Mouse (Mus musculus): ENCODE data around the gene Chchd2.

DNA sequence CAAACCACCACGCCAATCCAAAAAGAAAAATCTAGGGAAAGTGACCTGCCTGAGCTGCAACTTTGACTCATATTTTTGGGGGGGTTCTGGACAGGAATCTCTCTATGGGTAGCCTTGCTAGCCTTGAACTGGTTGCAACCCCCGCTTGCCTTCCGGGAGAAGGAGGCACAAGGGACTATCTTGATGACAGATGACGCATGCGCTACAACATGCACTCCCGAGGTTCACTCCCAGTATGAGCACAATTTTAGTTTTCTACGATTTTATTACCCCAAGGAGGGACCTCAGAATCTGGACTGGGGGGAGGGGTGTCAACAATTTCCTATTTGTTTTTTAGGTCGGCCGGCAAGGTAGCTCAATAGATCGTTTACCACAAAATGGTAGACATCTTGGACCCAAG lies 999 bp downstream of the Chchd2 start:
- TF ChIP-seq GATA1 (IDR thresholded peaks at IDR 0.05; ENCODE audit: low read length) = peak; percentile 66
- TF ChIP-seq TAL1 (IDR thresholded peaks at IDR 0.05; ENCODE audit: low read length) = no peak
